Mouse (Mus musculus) forebrain, embryonic 16.5 days (tissue): ENCODE data around the gene Psmc2. TPM values are rescaled to one million over a fixed set of nuclear protein-coding genes. Genes with fewer than 3 reads are reported as not detected.

Experiments used
- ATAC-seq: fragments of 200-750 bp; cut with Nextera tagmentation; 2 replicates; pipeline ENCODE4 v1.8.0; 2017; ENCODE audit warnings: mild to moderate bottlenecking, moderate library complexity
- H3K27ac ChIP-seq: fragments of 300-500 bp; sonication (generic); 2 replicates; pipeline ENCODE4 v1.5.1; 2014; ENCODE audit warnings: low read length, control low read depth
- H3K27me3 ChIP-seq: fragments of 300-500 bp; sonication (generic); replicated peaks from 2 replicates; pipeline ENCODE4 v1.6.1; 2014; ENCODE audit warnings: low read length; ENCODE audit not compliant: control insufficient read depth, insufficient read depth
- H3K36me3 ChIP-seq: fragments of 300-500 bp; sonication (generic); 2 replicates; pipeline ENCODE4 v1.6.1; 2014; ENCODE audit not compliant: control insufficient read depth, insufficient read depth
- H3K4me1 ChIP-seq: fragments of 300-500 bp; sonication (generic); replicated peaks from 2 replicates; pipeline ENCODE4 v1.6.1; 2014; ENCODE audit warnings: low read length; ENCODE audit not compliant: control insufficient read depth, insufficient read depth
- H3K4me2 ChIP-seq: fragments of 300-500 bp; sonication (generic); 2 replicates; pipeline ENCODE4 v1.6.1; 2014; ENCODE audit warnings: mild to moderate bottlenecking, low read length, control low read depth
- H3K4me3 ChIP-seq: fragments of 300-500 bp; sonication (generic); replicated peaks from 2 replicates; pipeline ENCODE4 v1.5.1; 2014; ENCODE audit warnings: mild to moderate bottlenecking, low read length, control low read depth
- H3K9ac ChIP-seq: fragments of 300-500 bp; sonication (generic); replicated peaks from 2 replicates; pipeline ENCODE4 v1.6.1; 2014; ENCODE audit warnings: low read depth, low read length, control low read depth
- H3K9me3 ChIP-seq: fragments of 300-500 bp; sonication (generic); 2 replicates; pipeline ENCODE4 v1.6.1; 2016; ENCODE audit warnings: low read length; ENCODE audit not compliant: control insufficient read depth
- WGBS: fragments of 180-500 bp; shearing (Covaris S2); extraction: QIAGEN DNeasy Blood & Tissue Kit; methylation state at CpG from one replicate; pipeline ENCODE4 v1.1.7; 2014; 5-methylcytosine and 5-hydroxymethylcytosine counted together
- polyA plus RNA-seq: library from polyadenylated mRNA; unstranded; fragments of >200 nt; fragmentation: Nextera tagmentation; extraction: Ambion mirVana; gene quantifications from 2 replicates; pipeline ENCODE4 v1.2.1, GENCODE M21; 2015

Gene Psmc2
- polyA plus RNA-seq, 1 experiment from 2014 or later = 178 TPM

- no peak for ATAC-seq
- H3K4me1 ChIP-seq = no peaks in the 10 kb centered on the region
- H3K27me3 ChIP-seq = no peaks in the 10 kb centered on the region
- no peak overlapping the region for H3K9ac ChIP-seq
- H3K4me2 ChIP-seq = no peak overlapping the region
- H3K9me3 ChIP-seq = no peaks in the 10 kb centered on the region
- no peak overlapping the region for H3K4me3 ChIP-seq
- H3K27ac ChIP-seq = no peak overlapping the region
- WGBS = 95% methylated on average over 7 of the region's 8 CpGs
- H3K36me3 ChIP-seq = peaks cover 61% of the 10 kb centered on the region
These were observed 39.1 kb upstream of the Psmc2 start for GRCm38 (mm10) chr5:21745966-21746365.

DNA sequence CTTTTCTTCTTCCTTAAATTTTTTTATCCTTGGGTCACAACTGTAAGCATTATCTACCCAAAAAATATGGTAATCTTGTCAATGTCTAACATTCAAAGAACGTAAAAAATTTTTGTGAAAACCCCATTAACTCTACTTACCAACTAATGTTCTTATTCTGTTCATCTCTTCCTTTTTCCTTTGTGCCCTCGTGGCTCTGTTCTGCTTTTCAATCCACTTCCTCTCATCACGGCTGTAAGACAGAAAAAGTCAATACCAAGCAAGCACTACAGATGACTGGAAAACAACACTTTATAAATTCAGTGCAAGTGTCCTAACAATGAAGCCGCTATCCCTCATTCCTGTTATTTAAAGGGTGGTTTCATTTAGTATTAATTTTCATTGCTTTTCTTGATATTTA, 16.6 kb upstream of the Psmc2 start:
- Histone ChIP-seq H3K27me3 (no peaks in the 10 kb centered on the region), H3K27ac (no peak overlapping the region), H3K36me3 (peaks cover 46% of the 10 kb centered on the region), H3K4me1 (no peaks in the 10 kb centered on the region), H3K4me2 (no peak overlapping the region), H3K4me3 (no peak overlapping the region), H3K9me3 (no peaks in the 10 kb centered on the region), H3K9ac (no peak overlapping the region)
- 93% methylated on average over 4 of the region's 4 CpGs for WGBS
- ATAC-seq = no peak

DNA sequence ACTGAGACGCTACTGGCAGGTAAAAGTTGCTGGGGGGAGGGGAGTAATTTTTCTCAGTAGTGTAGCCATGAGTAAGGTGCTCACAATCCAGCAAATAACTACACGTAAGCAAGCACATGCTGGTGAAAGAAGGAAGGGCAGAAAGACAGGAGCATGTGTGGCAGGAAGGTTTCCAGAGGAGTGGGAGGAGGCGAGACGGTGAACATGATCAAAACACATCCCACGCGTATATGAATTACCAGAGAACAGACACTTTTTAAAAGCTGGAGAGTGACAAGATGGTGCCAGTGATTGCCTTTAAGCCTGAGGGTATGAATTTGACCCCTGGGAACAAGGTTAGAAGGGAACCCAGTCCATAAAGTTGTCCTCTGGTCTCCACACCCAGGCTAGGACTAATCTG, 15.2 kb upstream of the Psmc2 start:
- no peaks in the 10 kb centered on the region for H3K9me3 ChIP-seq
- peaks cover 40% of the 10 kb centered on the region for H3K36me3 ChIP-seq
- H3K9ac ChIP-seq = no peak overlapping the region
- H3K4me1 ChIP-seq = no peaks in the 10 kb centered on the region
- no peak for ATAC-seq
- no peaks in the 10 kb centered on the region for H3K27me3 ChIP-seq
- H3K4me2 ChIP-seq = no peak overlapping the region
- 93% methylated on average over 6 of the region's 6 CpGs for WGBS
- H3K4me3 ChIP-seq = no peak overlapping the region
- no peak overlapping the region for H3K27ac ChIP-seq

DNA sequence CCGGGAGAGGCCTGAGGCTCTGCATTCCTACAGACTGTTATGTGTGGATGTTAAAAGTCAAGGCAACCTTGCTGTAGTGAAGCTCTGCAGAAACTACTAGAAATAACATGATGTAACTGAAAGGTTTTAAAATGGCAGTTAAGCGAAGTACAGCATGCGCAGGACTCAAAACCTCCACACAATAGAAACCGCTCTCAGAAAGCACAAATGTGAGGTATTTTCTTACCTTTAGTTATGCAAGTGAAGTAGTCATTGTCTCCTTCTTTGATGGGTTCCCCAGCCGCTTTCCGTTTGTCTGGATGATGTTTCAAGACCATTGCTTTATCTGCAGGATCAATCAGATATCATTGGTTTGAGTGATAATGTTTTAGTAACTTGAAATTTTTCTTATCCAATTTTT, 8.6 kb upstream of the Psmc2 start:
- no peak overlapping the region for H3K27ac ChIP-seq
- H3K4me1 ChIP-seq = no peaks in the 10 kb centered on the region
- H3K9me3 ChIP-seq = no peaks in the 10 kb centered on the region
- 96% methylated on average over 6 of the region's 6 CpGs for WGBS
- ATAC-seq = no peak
- no peak overlapping the region for H3K4me3 ChIP-seq
- no peak overlapping the region for H3K9ac ChIP-seq
- H3K27me3 ChIP-seq = no peaks in the 10 kb centered on the region
- peaks cover 40% of the 10 kb centered on the region for H3K36me3 ChIP-seq
- no peak overlapping the region for H3K4me2 ChIP-seq

DNA sequence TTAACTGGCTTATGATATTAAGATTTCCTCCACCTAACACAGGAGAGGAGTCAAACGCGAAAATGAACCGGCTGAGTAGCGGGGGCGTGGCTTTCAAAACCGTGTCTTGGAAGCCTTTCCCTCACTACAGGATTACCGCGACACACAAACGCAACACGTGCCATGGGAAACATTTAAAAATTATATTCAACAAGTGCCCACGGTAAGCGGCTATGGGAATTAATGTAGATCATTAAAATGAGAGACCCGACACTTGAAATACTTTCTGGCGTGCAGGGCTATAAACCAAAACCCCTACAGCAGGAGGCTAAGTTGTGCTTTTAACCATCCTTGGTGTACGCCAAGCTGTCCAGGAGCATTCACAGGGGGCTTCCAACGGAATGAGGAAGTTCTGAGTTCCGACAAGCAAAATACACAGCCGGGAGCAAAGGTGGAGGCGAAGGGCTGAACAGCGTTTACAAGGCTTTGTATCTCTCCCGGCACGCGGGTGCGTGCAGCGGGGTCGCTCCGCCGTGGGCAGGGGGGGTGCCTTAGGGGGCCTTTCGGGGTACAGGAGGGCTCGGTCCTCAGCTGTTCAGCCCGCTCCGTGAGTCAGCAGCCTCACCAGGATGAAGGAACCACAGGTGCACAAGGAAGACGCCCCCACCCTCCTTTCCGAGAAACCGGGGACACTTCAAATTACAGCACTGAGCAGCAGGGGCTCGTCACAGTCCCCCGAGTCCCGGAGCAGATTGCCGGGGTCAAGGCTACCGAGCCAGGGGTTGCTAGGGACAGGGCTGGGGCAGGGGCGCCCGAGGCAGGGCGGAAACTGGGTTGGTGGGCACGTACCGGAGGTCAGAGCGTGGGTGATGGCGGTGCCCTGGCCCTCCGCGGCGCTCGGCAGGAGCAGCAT, 676 bp upstream of the Psmc2 start:
- no peaks in the 10 kb centered on the region for H3K9me3 ChIP-seq

GRCm38 (mm10) chr5:21785776-21786175, 693 bp downstream of the Psmc2 start:
- Histone ChIP-seq H3K27ac (no peak overlapping the region), H3K27me3 (no peaks in the 10 kb centered on the region), H3K9ac (no peak overlapping the region), H3K4me3 (no peak overlapping the region), H3K4me1 (peaks cover 32% of the 10 kb centered on the region), H3K4me2 (no peak overlapping the region; the same call in 1 of the 2 replicates), H3K36me3 (peaks cover 13% of the 10 kb centered on the region), H3K9me3 (no peaks in the 10 kb centered on the region)
- 81% methylated on average over 7 of the region's 7 CpGs for WGBS
- ATAC-seq = no peak

More for the DNA sequence above, 676 bp upstream of the Psmc2 start:
- peak overlapping the region; percentile 79 for H3K9ac ChIP-seq
- under 1% methylated on average over 51 of the region's 51 CpGs for WGBS
- H3K27me3 ChIP-seq = no peaks in the 10 kb centered on the region
- H3K27ac ChIP-seq = peak overlapping the region; percentile 59; the same call in 1 of the 2 replicates
- peaks cover 30% of the 10 kb centered on the region for H3K4me1 ChIP-seq
- H3K4me3 ChIP-seq = peak overlapping the region; percentile 92
- ATAC-seq = peak; percentile 76
- H3K4me2 ChIP-seq = peak overlapping the region; percentile 94
- peaks cover 23% of the 10 kb centered on the region for H3K36me3 ChIP-seq

- peaks cover 6% of the 10 kb centered on the region for H3K36me3 ChIP-seq
- 2% methylated on average over 51 of the region's 51 CpGs for WGBS
- peak overlapping the region; percentile 63 for H3K4me3 ChIP-seq
- H3K27ac ChIP-seq = peak overlapping the region; percentile 81
- no peaks in the 10 kb centered on the region for H3K27me3 ChIP-seq
- H3K9ac ChIP-seq = peak overlapping the region; percentile 79
- ATAC-seq = peak; percentile 85
- H3K4me1 ChIP-seq = peaks cover 32% of the 10 kb centered on the region
- peak overlapping the region; percentile 65 for H3K4me2 ChIP-seq
- H3K9me3 ChIP-seq = no peaks in the 10 kb centered on the region
These were observed 1.4 kb downstream of the Psmc2 start for GRCm38 (mm10) chr5:21786258-21787185.

- peak overlapping the region; percentile 63 for H3K4me3 ChIP-seq
- H3K4me1 ChIP-seq = peaks cover 32% of the 10 kb centered on the region
- WGBS = 40% methylated on average over 11 of the region's 11 CpGs
- no peaks in the 10 kb centered on the region for H3K9me3 ChIP-seq
- H3K9ac ChIP-seq = peak overlapping the region; percentile 79
- no peaks in the 10 kb centered on the region for H3K27me3 ChIP-seq
- H3K36me3 ChIP-seq = no peaks in the 10 kb centered on the region
- H3K4me2 ChIP-seq = peak overlapping the region; percentile 65
- ATAC-seq = no peak
- H3K27ac ChIP-seq = no peak overlapping the region; the same call in 1 of the 2 replicates
These were observed 2.4 kb downstream of the Psmc2 start for GRCm38 (mm10) chr5:21787186-21788105.
